27 mouse cellular contexts compared by ENCODE assay signal in the genomic region with DNA sequence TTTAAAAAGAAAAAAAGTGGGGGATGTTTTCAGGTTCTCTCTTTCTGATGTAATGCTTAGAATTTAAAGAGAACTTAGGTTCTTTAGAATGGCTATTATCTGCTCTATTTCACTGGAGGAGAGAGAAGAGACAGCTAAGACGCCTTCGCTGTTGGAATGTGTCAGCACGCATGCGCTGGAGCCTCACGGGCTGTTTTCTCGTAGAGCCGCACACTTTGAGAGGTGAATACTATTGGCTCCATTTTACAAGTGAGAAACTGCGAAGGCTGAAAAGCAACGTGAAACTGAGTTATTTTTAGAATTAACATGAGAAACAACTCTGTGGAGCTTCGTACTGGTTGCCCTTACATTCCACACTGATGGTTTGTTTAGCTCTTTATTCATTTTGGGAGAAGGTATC. TPM values are rescaled to one million over a fixed set of nuclear protein-coding genes. Genes with fewer than 3 reads are reported as not detected.
DNase-seq lines count a peak whose midpoint lies in the region; ATAC-seq lines count a peak whose summit lies in the region.
"Had no signal": no experiment of that assay in that cellular context is flagged by ENCODE, and none has a peak within 500 bp of the region (broad histone marks: within the 10 kb centered on the region; RNA-seq: fewer than 3 reads in every experiment).

No protein-coding gene starts in this region.

- no peak for ATAC-seq in heart, embryonic 12.5 days (ENCODE audit: insufficient number of reproducible peaks, low FRiP score)
- no peak for ATAC-seq in heart, embryonic 16.5 days (replicated peaks; ENCODE audit: extremely low read depth, insufficient read depth, low FRiP score)
- ATAC-seq: forebrain, embryonic 13.5 days; forebrain, embryonic 16.5 days; hindbrain, embryonic 16.5 days; intestine, embryonic 15.5 days had no signal

- H3K36me3 ChIP-seq in heart, embryonic 12.5 days = no peaks in the 10 kb centered on the region
- no peaks in the 10 kb centered on the region for H3K36me3 ChIP-seq in heart, embryonic 16.5 days (ENCODE audit: control insufficient read depth, insufficient read depth)
- H3K36me3 ChIP-seq: forebrain, embryonic 10.5 days; heart, embryonic 10.5 days; hindbrain, embryonic 10.5 days; hindbrain, embryonic 13.5 days; intestine, embryonic 15.5 days had no signal

- peak overlapping the region; percentile 6; the same call in 1 of the 2 replicates for H3K4me2 ChIP-seq in heart, embryonic 12.5 days
- H3K4me2 ChIP-seq in heart, embryonic 16.5 days (ENCODE audit: low read depth, low read length) = peak overlapping the region; percentile 42
- H3K4me2 ChIP-seq: forebrain, embryonic 13.5 days; hindbrain, embryonic 13.5 days; intestine, embryonic 15.5 days had no signal

- no peak for DNase-seq in heart, postnatal 4 days
- no peak for DNase-seq in heart, postnatal 25 days (ENCODE audit: low spot score)
- DNase-seq in brain, adult 2 months (ENCODE audit: low read depth, low spot score) = peak; percentile 56
- DNase-seq in spleen, postnatal 4 days (ENCODE audit: low spot score in 2 of 2) = no peak
- no peak for DNase-seq in testis, postnatal 10 days (ENCODE audit: low spot score)
- DNase-seq: adrenal gland, postnatal 10 days; adrenal gland, postnatal 36 days; B cell, adult 2 months; cerebellum, adult 18-20 months; cerebellum, adult 9-10 months; cerebellum, postnatal 14 days; gastrocnemius, postnatal 10 days; heart, adult 2 months; kidney, adult 11 months; kidney, adult 8-10 months had no signal

- WGBS in heart, embryonic 12.5 days = 52% methylated on average over 10 of the region's 10 CpGs
- WGBS in heart, embryonic 16.5 days = 47% methylated on average over 10 of the region's 10 CpGs

- no peaks in the 10 kb centered on the region for H3K27me3 ChIP-seq in heart, embryonic 12.5 days (replicated peaks)
- no peaks in the 10 kb centered on the region for H3K27me3 ChIP-seq in heart, embryonic 16.5 days (ENCODE audit: control insufficient read depth, insufficient read depth, low read length)
- H3K27me3 ChIP-seq: CH12.LX; forebrain, embryonic 13.5 days; hindbrain, embryonic 13.5 days; intestine, embryonic 15.5 days had no signal

- H3K4me1 ChIP-seq in heart, embryonic 12.5 days (replicated peaks) = no peaks in the 10 kb centered on the region
- H3K4me1 ChIP-seq in heart, embryonic 16.5 days (ENCODE audit: control insufficient read depth, insufficient read depth, low read length) = no peaks in the 10 kb centered on the region
- H3K4me1 ChIP-seq: forebrain, embryonic 10.5 days; forebrain, embryonic 13.5 days; heart, embryonic 10.5 days; hindbrain, embryonic 10.5 days; hindbrain, embryonic 13.5 days; intestine, embryonic 15.5 days had no signal

- H3K9me3 ChIP-seq in heart, embryonic 12.5 days (replicated peaks) = no peaks in the 10 kb centered on the region
- no peaks in the 10 kb centered on the region for H3K9me3 ChIP-seq in heart, embryonic 16.5 days (replicated peaks; ENCODE audit: control insufficient read depth, low read length)
- H3K9me3 ChIP-seq: forebrain, embryonic 10.5 days; forebrain, embryonic 13.5 days; heart, embryonic 10.5 days; hindbrain, embryonic 10.5 days; hindbrain, embryonic 13.5 days; intestine, embryonic 15.5 days had no signal

- no peak overlapping the region for H3K27ac ChIP-seq in heart, embryonic 12.5 days (ENCODE audit: poor library complexity, severe bottlenecking)
- no peak overlapping the region for H3K27ac ChIP-seq in heart, embryonic 16.5 days (ENCODE audit: low read length)
- H3K27ac ChIP-seq: forebrain, embryonic 10.5 days; forebrain, embryonic 13.5 days; heart, adult 2 months; heart, embryonic 10.5 days; hindbrain, embryonic 10.5 days; hindbrain, embryonic 13.5 days; intestine, embryonic 15.5 days had no signal

- H3K4me3 ChIP-seq in heart, embryonic 12.5 days = no peak overlapping the region
- no peak overlapping the region for H3K4me3 ChIP-seq in heart, embryonic 16.5 days (ENCODE audit: low read length)
- H3K4me3 ChIP-seq: forebrain, embryonic 10.5 days; forebrain, embryonic 13.5 days; heart, adult 2 months; heart, embryonic 10.5 days; hindbrain, embryonic 10.5 days; hindbrain, embryonic 13.5 days; intestine, embryonic 15.5 days had no signal

- H3K9ac ChIP-seq in heart, embryonic 12.5 days = no peak overlapping the region
- no peak overlapping the region for H3K9ac ChIP-seq in heart, embryonic 16.5 days (ENCODE audit: low read length)
- H3K9ac ChIP-seq: forebrain, embryonic 13.5 days; hindbrain, embryonic 13.5 days; intestine, embryonic 15.5 days had no signal

- intact Hi-C loops in heart, postnatal 25 days (cut with DNase I) = no loop called here

RNA-seq across cellular contexts. Expression of gene Scamp1, which starts 8.3 kb away (rescaled TPM):
- polyA plus RNA-seq in heart, embryonic 12.5 days (2016; fragmentation: Nextera tagmentation; extraction: Ambion mirVana) = 26.2 and 29.2 TPM in 2 replicates
- 10 to 100 TPM; 32.9 to 37.3 TPM for total RNA-seq in heart, postnatal 4 days (2021)
- polyA plus RNA-seq in heart, embryonic 16.5 days (2015; fragmentation: Nextera tagmentation; extraction: Ambion mirVana) = 25.0 and 25.9 TPM in 2 replicates
- 10 to 100 TPM; 27.3 to 34.0 TPM for total RNA-seq in heart, postnatal 25 days (2021)
- total RNA-seq: CH12.LX, MEL had no signal
